Mouse (Mus musculus) ES-Bruce4 (cell line): Measurements from ENCODE around the gene Spry1.

Source experiments
- CTCF ChIP-seq: IDR thresholded peaks from one replicate; pipeline ENCODE4 v1.8.1; 2011; ENCODE audit warnings: low read depth, low read length
- EP300 ChIP-seq: IDR thresholded peaks from 2 replicates; pipeline ENCODE4 v1.6.1; 2011; ENCODE audit warnings: low read depth, low read length; ENCODE audit not compliant: insufficient read depth
- POLR2A ChIP-seq: IDR thresholded peaks from one replicate; pipeline ENCODE4 v1.8.1; 2011; ENCODE audit warnings: low read length; ENCODE audit not compliant: insufficient read depth

GRCm38 (mm10) chr3:37639690-37640089 lies at the start of gene Spry1:
- peak; percentile 28 for TF ChIP-seq POLR2A
- TF ChIP-seq EP300, result peak; percentile 80
- TF ChIP-seq CTCF, result no peak
